Mouse (Mus musculus) intestine, embryonic 15.5 days (tissue): ENCODE data around the gene Gpr61. TPM values are rescaled to one million over a fixed set of nuclear protein-coding genes. Genes with fewer than 3 reads are reported as not detected.

Experiments used
- ATAC-seq: fragments of 200-750 bp; cut with Nextera tagmentation; 2 replicates; pipeline ENCODE4 v1.8.0; 2017; ENCODE audit warnings: moderate TSS enrichment, moderate library complexity
- H3K27ac ChIP-seq: fragments of 300-500 bp; sonication (generic); 2 replicates; pipeline ENCODE4 v1.5.1; 2015; ENCODE audit warnings: mild to moderate bottlenecking, inconsistent platforms
- H3K27me3 ChIP-seq: fragments of 300-500 bp; sonication (generic); replicated peaks from 2 replicates; pipeline ENCODE4 v1.6.1; 2015; ENCODE audit warnings: inconsistent platforms
- H3K36me3 ChIP-seq: fragments of 300-500 bp; sonication (generic); 2 replicates; pipeline ENCODE4 v1.6.1; 2015; ENCODE audit warnings: inconsistent platforms
- H3K4me1 ChIP-seq: fragments of 300-500 bp; sonication (generic); replicated peaks from 2 replicates; pipeline ENCODE4 v1.6.1; 2015; ENCODE audit warnings: inconsistent platforms
- H3K4me2 ChIP-seq: fragments of 300-500 bp; sonication (generic); replicated peaks from 2 replicates; pipeline ENCODE4 v1.6.1; 2015; ENCODE audit warnings: mild to moderate bottlenecking, inconsistent platforms
- H3K4me3 ChIP-seq: fragments of 300-500 bp; sonication (generic); replicated peaks from 2 replicates; pipeline ENCODE4 v1.5.1; 2015; ENCODE audit warnings: inconsistent platforms
- H3K9ac ChIP-seq: fragments of 300-500 bp; sonication (generic); 2 replicates; pipeline ENCODE4 v1.6.1; 2015; ENCODE audit warnings: inconsistent platforms
- H3K9me3 ChIP-seq: fragments of 300-500 bp; sonication (generic); 2 replicates; pipeline ENCODE4 v1.6.1; 2016; ENCODE audit warnings: inconsistent platforms
- WGBS: fragments of 180-500 bp; shearing (Covaris S2); methylation state at CpG from one replicate; pipeline ENCODE4 v1.1.7; 2015; 5-methylcytosine and 5-hydroxymethylcytosine counted together
- polyA plus RNA-seq: library from polyadenylated mRNA; unstranded; fragments of >200 nt; fragmentation: Nextera tagmentation; extraction: Ambion mirVana; gene quantifications from 2 replicates; pipeline ENCODE4 v1.2.1, GENCODE M21; 2015

The Gpr61 gene
- polyA plus RNA-seq, 1 experiment from 2014 or later = 0.21 TPM

GRCm38 (mm10) chr3:108189897-108190296 is 35.2 kb upstream of the Gpr61 start:
- WGBS = 18% methylated on average over 5 of the region's 5 CpGs
- ATAC-seq = no peak

GRCm38 (mm10) chr3:108188716-108189490 is 34.2 kb upstream of the Gpr61 start:
- H3K27me3 ChIP-seq = no peaks in the 10 kb centered on the region
- H3K4me2 ChIP-seq = no peak overlapping the region
- no peak overlapping the region for H3K4me3 ChIP-seq
- WGBS = 73% methylated on average over 9 of the region's 9 CpGs
- no peaks in the 10 kb centered on the region for H3K9me3 ChIP-seq
- no peak for ATAC-seq
- peaks cover 23% of the 10 kb centered on the region for H3K4me1 ChIP-seq
- H3K27ac ChIP-seq = no peak overlapping the region
- no peaks in the 10 kb centered on the region for H3K36me3 ChIP-seq
- H3K9ac ChIP-seq = no peak overlapping the region

More at GRCm38 (mm10) chr3:108189897-108190296, 35.2 kb upstream of the Gpr61 start:
- no peak overlapping the region for H3K4me3 ChIP-seq
- H3K4me1 ChIP-seq = peaks cover 23% of the 10 kb centered on the region
- no peaks in the 10 kb centered on the region for H3K9me3 ChIP-seq
- 0 out of 2 replicates have a peak overlapping the region, but pooled peaks have one; percentile 24 for H3K27ac ChIP-seq
- no peak overlapping the region for H3K9ac ChIP-seq
- H3K36me3 ChIP-seq = no peaks in the 10 kb centered on the region
- peak overlapping the region; percentile 29 for H3K4me2 ChIP-seq
- no peaks in the 10 kb centered on the region for H3K27me3 ChIP-seq

GRCm38 (mm10) chr3:108187111-108187795 is 32.6 kb upstream of the Gpr61 start:
- H3K4me2 ChIP-seq = peak overlapping the region; percentile 94
- 74% methylated on average over 20 of the region's 20 CpGs for WGBS
- H3K36me3 ChIP-seq = no peaks in the 10 kb centered on the region
- peaks cover 19% of the 10 kb centered on the region for H3K4me1 ChIP-seq
- ATAC-seq = 0 out of 2 replicates have a peak, but pooled peaks have one; percentile 2
- no peaks in the 10 kb centered on the region for H3K27me3 ChIP-seq
- H3K4me3 ChIP-seq = peak overlapping the region; percentile 71; the same call in 1 of the 2 replicates
- H3K9ac ChIP-seq = no peak overlapping the region; the same call in 1 of the 2 replicates
- no peak overlapping the region for H3K27ac ChIP-seq
- H3K9me3 ChIP-seq = no peaks in the 10 kb centered on the region

- Histone ChIP-seq H3K4me2 (peak within 1 kb of the TSS; percentile 94), H3K9me3 (no peaks in the 10 kb centered on the region), H3K27ac (no peak within 1 kb of the TSS), H3K27me3 (no peaks in the 10 kb centered on the region), H3K36me3 (no peaks in the 10 kb centered on the region), H3K4me1 (peaks cover 17% of the 10 kb centered on the region; the same call in 1 of the 2 replicates), H3K9ac (peak within 1 kb of the TSS; percentile 71), H3K4me3 (peak within 1 kb of the TSS; percentile 71)
- ATAC-seq = peak; percentile 67
- WGBS = 2% methylated on average over 90 of the region's 100 CpGs
These were observed 31.7 kb upstream of the Gpr61 start, which contains the start of gene Amigo1 for GRCm38 (mm10) chr3:108186098-108187047. TSS of gene Amigo1 (plus strand) at chr3:108186335.

GRCm38 (mm10) chr3:108185460-108186097 is 30.9 kb upstream of the Gpr61 start:
- WGBS = 2% methylated on average over 16 of the region's 16 CpGs
- H3K9ac ChIP-seq = peak overlapping the region; percentile 71
- peaks cover 17% of the 10 kb centered on the region; the same call in 1 of the 2 replicates for H3K4me1 ChIP-seq
- H3K9me3 ChIP-seq = no peaks in the 10 kb centered on the region
- peak overlapping the region; percentile 94 for H3K4me2 ChIP-seq
- H3K27ac ChIP-seq = no peak overlapping the region
- peak overlapping the region; percentile 71 for H3K4me3 ChIP-seq
- ATAC-seq = 0 out of 2 replicates have a peak, but pooled peaks have one; percentile 50
- no peaks in the 10 kb centered on the region for H3K27me3 ChIP-seq
- H3K36me3 ChIP-seq = no peaks in the 10 kb centered on the region

GRCm38 (mm10) chr3:108184742-108185141 is 30.1 kb upstream of the Gpr61 start:
- Histone ChIP-seq H3K4me3 (no peak overlapping the region), H3K27me3 (no peaks in the 10 kb centered on the region), H3K9ac (no peak overlapping the region), H3K4me1 (peaks cover 17% of the 10 kb centered on the region; the same call in 1 of the 2 replicates), H3K36me3 (no peaks in the 10 kb centered on the region), H3K9me3 (no peaks in the 10 kb centered on the region), H3K4me2 (no peak overlapping the region), H3K27ac (no peak overlapping the region)
- no peak for ATAC-seq
- WGBS = 74% methylated on average over 3 of the region's 3 CpGs

- 60% methylated on average over 2 of the region's 2 CpGs for WGBS
- H3K27me3 ChIP-seq = no peaks in the 10 kb centered on the region
- ATAC-seq = no peak
- H3K4me2 ChIP-seq = no peak overlapping the region
- no peak overlapping the region for H3K27ac ChIP-seq
- H3K4me3 ChIP-seq = no peak overlapping the region
- H3K9me3 ChIP-seq = no peaks in the 10 kb centered on the region
- H3K9ac ChIP-seq = no peak overlapping the region
- H3K36me3 ChIP-seq = no peaks in the 10 kb centered on the region
- H3K4me1 ChIP-seq = peaks cover 1% of the 10 kb centered on the region; the same call in 1 of the 2 replicates
These were observed 25.8 kb upstream of the Gpr61 start for GRCm38 (mm10) chr3:108180514-108180913.

- H3K4me2 ChIP-seq = no peak overlapping the region
- H3K9ac ChIP-seq = no peak overlapping the region
- no peaks in the 10 kb centered on the region for H3K36me3 ChIP-seq
- ATAC-seq = peak; percentile 61; the same call in 1 of the 2 replicates
- 0 out of 2 replicates have a peak, but pooled peaks cover 4% of the 10 kb centered on the region for H3K4me1 ChIP-seq
- no peaks in the 10 kb centered on the region for H3K9me3 ChIP-seq
- H3K27me3 ChIP-seq = no peaks in the 10 kb centered on the region
- H3K4me3 ChIP-seq = no peak overlapping the region
- 53% methylated on average over 7 of the region's 7 CpGs for WGBS
- H3K27ac ChIP-seq = no peak overlapping the region
These were observed 24.4 kb upstream of the Gpr61 start for GRCm38 (mm10) chr3:108178756-108179715.

GRCm38 (mm10) chr3:108174672-108175531 is 20.2 kb upstream of the Gpr61 start:
- Histone ChIP-seq H3K9ac (no peak overlapping the region), H3K36me3 (no peaks in the 10 kb centered on the region), H3K4me3 (no peak overlapping the region), H3K27me3 (no peaks in the 10 kb centered on the region), H3K9me3 (no peaks in the 10 kb centered on the region), H3K4me1 (0 out of 2 replicates have a peak, but pooled peaks cover 4% of the 10 kb centered on the region), H3K4me2 (0 out of 2 replicates have a peak overlapping the region, but pooled peaks have one; percentile 17), H3K27ac (peak overlapping the region; percentile 27; the same call in 1 of the 2 replicates)
- ATAC-seq = peak; percentile 63
- WGBS = 31% methylated on average over 14 of the region's 14 CpGs

GRCm38 (mm10) chr3:108169199-108169598 is 14.5 kb upstream of the Gpr61 start:
- Histone ChIP-seq H3K27ac (no peak overlapping the region), H3K36me3 (no peaks in the 10 kb centered on the region), H3K9me3 (no peaks in the 10 kb centered on the region), H3K27me3 (no peaks in the 10 kb centered on the region), H3K4me2 (no peak overlapping the region), H3K4me1 (peaks cover 21% of the 10 kb centered on the region), H3K4me3 (no peak overlapping the region), H3K9ac (no peak overlapping the region)
- WGBS = 48% methylated on average over 3 of the region's 3 CpGs
- ATAC-seq = no peak
